22 mouse cellular contexts compared by ENCODE assay signal in genomic region chr10:47263039-47263438, GRCm38 (mm10).
"Had no signal": no experiment of that assay in that cellular context is flagged by ENCODE, and none has a peak within 500 bp of the region (broad histone marks: within the 10 kb centered on the region; RNA-seq: fewer than 3 reads in every experiment).

No protein-coding gene starts in this region.

- H3K4me1 ChIP-seq: limb, embryonic 10.5 days; limb, embryonic 13.5 days; liver, embryonic 12.5 days; liver, embryonic 15.5 days; midbrain, embryonic 12.5 days; midbrain, embryonic 15.5 days; neural tube, embryonic 12.5 days; neural tube, embryonic 15.5 days had no signal

- ATAC-seq: liver, embryonic 12.5 days; midbrain, embryonic 15.5 days had no signal

- H3K36me3 ChIP-seq: limb, embryonic 10.5 days; limb, embryonic 13.5 days; liver, embryonic 12.5 days; liver, embryonic 15.5 days; midbrain, embryonic 12.5 days; midbrain, embryonic 15.5 days; neural tube, embryonic 12.5 days; neural tube, embryonic 15.5 days had no signal

- H3K4me2 ChIP-seq: limb, embryonic 13.5 days; liver, embryonic 12.5 days; liver, embryonic 15.5 days; midbrain, embryonic 12.5 days; midbrain, embryonic 15.5 days; neural tube, embryonic 12.5 days; neural tube, embryonic 15.5 days had no signal

- DNase-seq: kidney, postnatal 25 days; layer of hippocampus, adult 9-11 months; liver; lung, adult 18-20 months; lung, postnatal 14 days; lung, postnatal 4 days; right cerebral cortex, adult 18-20 months; right cerebral cortex, postnatal 14 days; right cerebral cortex, postnatal 4 days; thymus, adult 2 months; thymus, postnatal 25 days had no signal

- H3K9ac ChIP-seq: limb, embryonic 13.5 days; liver, embryonic 12.5 days; liver, embryonic 15.5 days; midbrain, embryonic 12.5 days; midbrain, embryonic 15.5 days; neural tube, embryonic 12.5 days; neural tube, embryonic 15.5 days had no signal

- H3K27ac ChIP-seq: kidney, postnatal 0 days; layer of hippocampus, adult 2 months; limb, embryonic 10.5 days; limb, embryonic 13.5 days; liver, embryonic 12.5 days; liver, embryonic 15.5 days; midbrain, embryonic 12.5 days; midbrain, embryonic 15.5 days; neural tube, embryonic 12.5 days; neural tube, embryonic 15.5 days; stomach, postnatal 0 days had no signal

- H3K9me3 ChIP-seq: limb, embryonic 10.5 days; limb, embryonic 13.5 days; liver, embryonic 12.5 days; liver, embryonic 15.5 days; midbrain, embryonic 12.5 days; midbrain, embryonic 15.5 days; neural tube, embryonic 12.5 days; neural tube, embryonic 15.5 days had no signal

- H3K4me3 ChIP-seq: layer of hippocampus, adult 2 months; limb, embryonic 10.5 days; limb, embryonic 13.5 days; liver, embryonic 12.5 days; liver, embryonic 15.5 days; midbrain, embryonic 12.5 days; midbrain, embryonic 15.5 days; neural tube, embryonic 12.5 days; neural tube, embryonic 15.5 days had no signal

- H3K27me3 ChIP-seq: limb, embryonic 13.5 days; liver, embryonic 12.5 days; liver, embryonic 15.5 days; midbrain, embryonic 12.5 days; midbrain, embryonic 15.5 days; neural tube, embryonic 12.5 days; neural tube, embryonic 15.5 days had no signal
